Mouse (Mus musculus): ENCODE measurements around the gene Nrg3.
"Not testable (repeated sequence)": the region's sequence is repeated elsewhere in the genome, so short reads cannot be mapped to it uniquely, and the experiment has no call there.

Nrg3 gene

DNA sequence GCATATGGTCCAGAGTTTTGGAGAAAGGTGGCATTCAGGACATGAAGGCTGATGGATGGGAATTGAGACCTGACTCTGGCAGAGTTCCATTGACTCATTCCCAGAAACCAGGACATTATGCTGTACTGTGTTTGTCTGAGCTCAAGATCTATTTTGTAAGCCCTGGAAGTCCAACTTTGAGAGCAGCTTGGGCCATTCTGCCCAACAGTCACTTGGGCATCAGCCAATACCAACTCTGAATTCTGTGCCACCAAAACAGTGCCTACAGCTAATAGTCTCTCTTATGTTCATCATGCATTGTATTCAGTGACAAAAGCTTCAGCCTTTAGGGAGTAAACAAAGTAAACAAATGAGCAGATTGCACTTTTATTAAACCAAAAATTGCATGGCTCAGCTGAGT lies 843.2 kb downstream of the Nrg3 start:
- no peak for DNase-seq (ENCODE audit: extremely low read depth, low read depth, low spot score)

GRCm38 (mm10) chr14:38628862-38629619 lies 843.8 kb downstream of the Nrg3 start:
- no peak for DNase-seq (ENCODE audit: extremely low read depth, low read depth, low spot score)

GRCm38 (mm10) chr14:38616969-38617368 lies 855.9 kb downstream of the Nrg3 start:
- DNase-seq (ENCODE audit: extremely low read depth, low read depth, low spot score): no peak

DNA sequence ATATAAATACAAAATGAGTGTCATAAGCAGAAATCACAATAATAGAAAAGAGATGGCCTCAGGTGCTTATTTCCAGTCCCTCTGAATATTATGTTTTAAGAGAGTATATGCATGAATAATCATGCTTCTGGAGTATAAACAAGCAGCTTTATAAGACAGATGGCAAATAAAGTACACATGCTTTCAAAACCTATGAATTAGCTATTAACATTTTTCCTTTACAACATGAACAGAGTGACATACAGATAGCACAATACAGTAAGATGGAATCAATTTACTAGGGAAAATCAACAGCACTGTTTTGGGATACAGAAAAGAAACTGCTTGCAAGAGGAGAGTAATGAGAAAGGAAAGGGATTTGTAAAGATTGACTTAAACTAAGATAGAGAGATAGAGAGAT lies 875.2 kb downstream of the Nrg3 start:
- DNase-seq (ENCODE audit: extremely low read depth, low read depth, low spot score): no peak

GRCm38 (mm10) chr14:38594297-38594696 lies 878.6 kb downstream of the Nrg3 start:
- no peak for DNase-seq (ENCODE audit: extremely low read depth, low read depth, low spot score)

GRCm38 (mm10) chr14:38576796-38577195 lies 896.1 kb downstream of the Nrg3 start:
- no peak for DNase-seq (ENCODE audit: extremely low read depth, low read depth, low spot score)

GRCm38 (mm10) chr14:38568184-38568583 lies 904.7 kb downstream of the Nrg3 start:
- DNase-seq (ENCODE audit: extremely low read depth, low read depth, low spot score): no peak

- no peak for DNase-seq (ENCODE audit: extremely low read depth, low read depth, low spot score)
These were observed 906.7 kb downstream of the Nrg3 start for GRCm38 (mm10) chr14:38566182-38566581.

GRCm38 (mm10) chr14:38554636-38555035 lies 918.3 kb downstream of the Nrg3 start:
- no peak for DNase-seq (ENCODE audit: extremely low read depth, low read depth, low spot score)

- DNase-seq (ENCODE audit: extremely low read depth, low read depth, low spot score): no peak
These were observed 925.6 kb downstream of the Nrg3 start for GRCm38 (mm10) chr14:38547257-38547656.

DNA sequence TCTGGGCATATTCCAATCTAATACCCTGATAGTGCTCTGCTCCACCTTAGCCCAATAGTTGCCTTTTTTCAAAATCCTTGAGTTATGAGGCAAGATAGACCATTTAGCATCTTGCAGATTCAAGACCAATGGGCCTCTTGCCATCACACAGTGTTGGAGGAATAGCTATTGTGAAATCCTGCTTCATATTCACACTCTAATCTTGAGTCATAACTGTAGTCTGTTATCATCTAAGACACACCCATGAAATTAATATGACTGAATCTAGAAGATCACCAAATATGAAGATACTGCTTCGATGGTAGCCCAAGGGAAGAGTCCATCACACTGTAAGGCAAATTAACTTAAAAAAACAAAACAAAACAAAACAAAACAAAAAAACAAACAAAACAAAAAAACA lies 937.7 kb downstream of the Nrg3 start:
- DNase-seq (ENCODE audit: extremely low read depth, low read depth, low spot score): no peak

DNA sequence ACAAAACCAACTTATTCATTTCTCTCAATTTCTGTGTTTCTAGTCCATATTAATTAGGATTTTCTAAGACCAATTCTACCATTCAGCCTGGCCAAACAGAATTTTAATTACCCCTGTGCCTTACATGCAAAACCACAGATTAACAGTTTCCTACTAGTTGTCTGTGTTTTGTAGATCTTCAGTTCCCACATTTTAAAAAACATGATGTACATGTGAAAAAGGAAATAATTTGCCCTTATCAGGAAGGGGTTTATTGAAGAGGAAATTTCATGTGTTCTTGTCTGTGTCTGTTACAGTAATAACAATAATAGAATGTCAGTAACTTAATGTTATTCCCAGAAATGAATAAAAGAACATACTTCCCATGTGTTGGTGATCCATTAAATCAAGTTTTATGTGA lies 939.4 kb downstream of the Nrg3 start:
- no peak for DNase-seq (ENCODE audit: extremely low read depth, low read depth, low spot score)

DNA sequence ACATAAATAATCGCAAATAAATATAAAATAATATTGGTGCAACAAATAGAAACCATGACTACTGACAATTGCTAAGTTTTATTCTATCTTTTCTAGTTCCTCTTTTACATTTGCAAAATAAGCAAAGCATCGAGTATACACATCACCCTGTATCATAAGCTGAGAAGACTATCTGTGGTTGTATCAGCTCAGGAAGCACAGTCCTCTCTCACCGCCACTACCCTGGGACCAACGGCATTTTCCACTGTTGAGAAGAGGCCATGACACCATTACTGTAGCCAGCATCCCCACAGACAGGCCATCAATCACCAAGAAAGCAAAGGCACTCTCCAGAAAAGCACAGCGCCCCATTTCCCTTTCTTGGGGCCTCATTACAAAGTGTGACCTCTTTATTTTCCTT lies 956.7 kb downstream of the Nrg3 start:
- DNase-seq (ENCODE audit: extremely low read depth, low read depth, low spot score): no peak

DNA sequence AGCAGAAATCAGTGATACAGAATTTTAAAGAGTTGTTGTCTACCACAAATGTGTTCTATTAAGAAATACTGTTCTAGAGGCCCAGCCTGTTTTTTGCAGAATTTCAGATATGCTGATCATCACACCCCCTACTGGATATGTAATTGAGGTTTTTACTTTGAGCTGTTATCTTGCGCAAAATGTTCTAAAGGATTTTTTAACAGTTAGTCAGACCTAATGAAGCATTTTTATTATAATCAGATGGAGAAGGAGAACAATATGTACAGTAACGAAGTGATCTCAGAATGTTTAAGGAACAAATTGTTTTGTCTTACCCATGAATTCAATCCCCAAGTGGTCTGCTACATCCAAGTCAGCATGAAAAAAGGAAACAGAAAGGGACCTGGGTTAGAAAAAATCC lies 963.9 kb downstream of the Nrg3 start:
- no peak for DNase-seq (ENCODE audit: extremely low read depth, low read depth, low spot score)

GRCm38 (mm10) chr14:38494970-38495369 lies 977.9 kb downstream of the Nrg3 start:
- DNase-seq (ENCODE audit: extremely low read depth, low read depth, low spot score): no peak

- DNase-seq (ENCODE audit: extremely low read depth, low read depth, low spot score): no peak
These were observed 1025.8 kb downstream of the Nrg3 start for GRCm38 (mm10) chr14:38447086-38447485.

- no peak for DNase-seq (ENCODE audit: extremely low read depth, low read depth, low spot score)
These were observed 1028.1 kb downstream of the Nrg3 start for GRCm38 (mm10) chr14:38444788-38445187.

DNA sequence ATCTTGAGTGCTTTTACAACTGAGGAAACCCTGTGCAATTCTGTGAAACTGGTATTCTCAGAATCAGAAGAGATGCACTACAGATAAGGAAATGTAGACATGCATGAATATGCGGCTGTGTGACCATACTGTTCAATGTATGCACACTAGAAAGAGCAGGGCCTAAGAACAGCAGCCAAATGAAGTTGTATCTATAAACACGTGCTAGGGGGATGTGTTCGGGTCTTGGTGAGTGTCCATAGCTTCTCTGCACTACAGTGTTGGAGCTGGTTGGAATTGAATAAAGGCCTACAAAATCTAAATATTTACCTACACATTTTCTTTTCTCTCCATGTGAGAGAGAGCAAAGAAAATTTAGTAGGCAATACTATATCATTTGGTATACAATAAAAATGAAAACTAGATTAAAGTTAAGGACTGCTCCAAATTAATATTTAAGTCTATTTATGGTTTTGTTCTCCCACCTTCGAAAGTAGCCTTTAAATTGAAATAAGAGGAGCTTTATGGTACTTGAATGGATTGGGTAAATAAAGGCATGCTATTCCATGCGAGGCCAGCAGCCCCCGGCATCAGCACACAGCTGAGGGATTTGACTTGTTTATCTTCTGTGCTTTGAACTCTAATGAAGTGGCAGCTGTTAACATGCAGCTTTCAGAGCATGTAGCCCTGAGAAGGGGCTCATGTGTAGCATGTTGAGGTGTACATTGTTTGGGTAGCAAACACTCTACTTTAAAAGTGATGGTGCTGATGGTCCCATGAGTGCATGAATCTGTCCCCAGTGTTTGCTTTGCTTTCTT lies 1038.9 kb downstream of the Nrg3 start:
- DNase-seq (ENCODE audit: extremely low read depth, low read depth, low spot score): no peak

- DNase-seq (ENCODE audit: extremely low read depth, low read depth, low spot score): no peak
These were observed 1098.2 kb downstream of the Nrg3 start for GRCm38 (mm10) chr14:38374660-38375059.

DNA sequence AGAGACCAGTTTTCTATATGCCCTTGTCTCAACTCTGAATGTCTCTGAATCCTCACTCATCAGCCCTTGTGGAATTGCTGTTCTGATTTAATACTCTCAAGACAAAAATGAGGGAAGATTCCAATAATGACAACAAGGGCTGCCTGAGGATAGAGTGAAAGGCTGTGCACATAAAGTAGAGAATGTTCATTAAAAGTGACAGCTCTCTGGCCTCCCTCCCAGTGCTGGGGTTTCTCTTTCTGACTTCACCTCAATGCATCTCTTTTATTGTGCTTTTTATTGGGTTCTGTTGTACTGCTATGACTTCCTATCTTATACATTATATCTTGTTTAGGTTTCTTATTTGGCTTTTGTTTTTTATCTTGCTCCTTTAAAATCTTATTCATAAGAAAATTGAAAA lies 1131.9 kb downstream of the Nrg3 start:
- no peak for DNase-seq (ENCODE audit: extremely low read depth, low read depth, low spot score)

DNA sequence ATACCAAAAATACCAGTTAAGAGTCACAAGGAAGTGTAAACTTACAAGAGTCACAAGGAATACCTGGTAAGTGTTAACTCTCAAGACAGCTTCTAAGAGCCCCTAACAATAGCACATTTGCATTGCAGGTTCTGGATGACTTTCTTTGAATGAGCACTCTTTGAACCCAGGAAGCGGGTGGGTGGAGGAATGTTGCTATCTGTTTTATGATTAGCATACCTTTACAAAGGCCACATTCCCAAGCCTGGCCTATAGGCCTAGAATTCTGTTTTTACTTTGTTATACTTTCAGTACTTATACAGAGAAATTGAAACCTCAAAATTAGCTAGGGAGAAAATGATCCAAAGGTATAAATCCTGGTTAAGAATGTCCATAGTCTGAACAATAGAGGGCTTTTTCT lies 1150.0 kb downstream of the Nrg3 start:
- not testable (repeated sequence) for DNase-seq (ENCODE audit: extremely low read depth, low read depth, low spot score)

- no peak for DNase-seq (ENCODE audit: extremely low read depth, low read depth, low spot score)
These were observed 1152.1 kb downstream of the Nrg3 start for GRCm38 (mm10) chr14:38320619-38321340.
